Mouse (Mus musculus) spleen, adult 2 months (tissue): Measurements from ENCODE around the gene Akap5.

Experiments used
- CTCF ChIP-seq: fragments of 200-500 bp; IDR thresholded peaks from 2 replicates; pipeline ENCODE4 v1.5.1; 2011; ENCODE audit warnings: mild to moderate bottlenecking, inconsistent platforms; ENCODE audit not compliant: insufficient read depth, insufficient read length, insufficient replicate concordance; ENCODE audit errors: extremely low read depth
- POLR2A ChIP-seq: fragments of 200-500 bp; IDR thresholded peaks from 2 replicates; pipeline ENCODE4 v1.6.1; 2011; ENCODE audit warnings: low read depth, low read length, inconsistent platforms

DNA sequence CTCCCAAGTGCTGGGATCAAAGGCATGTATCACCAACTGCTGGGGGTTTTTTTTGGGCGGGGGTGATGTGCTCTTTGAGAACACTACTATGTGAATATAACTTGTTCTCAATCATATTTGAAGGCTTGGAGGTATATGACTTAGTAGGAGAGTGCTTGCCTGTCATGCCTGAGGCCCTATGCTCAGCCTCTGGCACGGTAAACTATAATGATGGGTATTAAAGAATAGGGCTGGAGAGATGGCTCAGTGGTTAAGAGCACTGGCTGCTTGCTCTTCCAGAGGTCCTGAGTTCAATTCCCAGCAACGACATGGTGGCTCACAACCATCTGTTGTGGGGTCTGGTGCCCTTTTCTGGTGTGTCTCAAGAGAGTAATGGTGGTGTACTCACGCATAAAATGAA, 50.2 kb downstream of the Akap5 start:
- TF ChIP-seq CTCF (no peak), POLR2A (no peak)
